Mouse (Mus musculus): ENCODE measurements around the gene Pes1. TPM values are rescaled to one million over a fixed set of nuclear protein-coding genes. Genes with fewer than 3 reads are reported as not detected.
"Not testable (repeated sequence)": the region's sequence is repeated elsewhere in the genome, so short reads cannot be mapped to it uniquely, and the experiment has no call there.

The Pes1 gene
- total RNA-seq (2021), result 10 to 100 TPM; 52.4 to 55.6 TPM
- long read RNA-seq, experiment 1, transcript Pes1-201 (15 exons, 2,911 nt), result major isoform, 40 of 42 reads
- long read RNA-seq, experiment 1, partial matches to known transcripts, result 1 of 42 reads
- long read RNA-seq, experiment 1, other reads (novel, unspliced or antisense), result 1 of 42 reads
- long read RNA-seq, experiment 2, transcript Pes1-201 (15 exons, 2,911 nt), result major isoform, 95 of 110 reads
- long read RNA-seq, experiment 2, partial matches to known transcripts, result 12 of 110 reads
- long read RNA-seq, experiment 2, other reads (novel, unspliced or antisense), result 3 of 110 reads

DNA sequence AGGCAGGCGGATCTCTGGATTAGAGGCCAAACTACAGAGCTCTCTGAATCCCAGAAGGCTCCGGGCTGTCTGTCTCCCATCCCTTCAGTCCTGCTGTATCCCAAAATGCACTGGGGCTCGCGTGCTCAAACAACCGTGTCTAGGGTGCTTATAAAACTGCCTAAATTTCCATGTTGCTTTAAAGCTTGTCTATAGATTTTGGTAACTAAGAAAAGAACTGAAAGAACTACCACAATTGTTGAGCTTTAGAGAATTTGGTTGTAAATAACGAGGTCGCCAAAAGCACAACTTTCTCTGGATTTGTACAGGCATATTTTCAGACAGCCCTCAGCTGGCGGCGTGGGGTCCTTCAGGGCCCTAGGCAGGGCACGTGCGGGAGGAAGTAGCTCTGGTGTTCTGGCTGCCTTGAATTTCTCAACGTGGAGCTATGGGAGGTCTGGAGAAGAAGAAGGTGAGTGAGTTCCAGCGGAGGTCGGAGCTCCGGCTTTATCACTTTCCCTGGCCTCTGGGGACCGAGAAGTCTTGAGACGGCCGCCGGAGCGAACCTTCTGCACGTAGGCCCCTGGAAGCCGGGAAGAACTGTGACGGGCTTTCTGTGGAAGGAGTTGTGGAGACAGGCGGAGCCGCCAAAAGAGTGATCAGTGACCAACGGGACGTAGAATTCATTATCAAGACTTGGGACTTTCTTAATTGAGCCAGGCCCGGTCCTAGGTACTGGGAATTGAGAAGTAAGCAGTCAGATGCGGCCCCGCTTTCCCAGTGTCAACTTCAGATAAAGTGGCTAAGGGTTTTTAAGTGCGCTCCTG, at the start of gene Pes1:
TSS of gene Pes1 (plus strand) at position 366 of the 806 bp plus-strand sequence.
- DNase-seq (ENCODE audit: low spot score in 2 of 2), result peak; percentile 72 to 75

DNA sequence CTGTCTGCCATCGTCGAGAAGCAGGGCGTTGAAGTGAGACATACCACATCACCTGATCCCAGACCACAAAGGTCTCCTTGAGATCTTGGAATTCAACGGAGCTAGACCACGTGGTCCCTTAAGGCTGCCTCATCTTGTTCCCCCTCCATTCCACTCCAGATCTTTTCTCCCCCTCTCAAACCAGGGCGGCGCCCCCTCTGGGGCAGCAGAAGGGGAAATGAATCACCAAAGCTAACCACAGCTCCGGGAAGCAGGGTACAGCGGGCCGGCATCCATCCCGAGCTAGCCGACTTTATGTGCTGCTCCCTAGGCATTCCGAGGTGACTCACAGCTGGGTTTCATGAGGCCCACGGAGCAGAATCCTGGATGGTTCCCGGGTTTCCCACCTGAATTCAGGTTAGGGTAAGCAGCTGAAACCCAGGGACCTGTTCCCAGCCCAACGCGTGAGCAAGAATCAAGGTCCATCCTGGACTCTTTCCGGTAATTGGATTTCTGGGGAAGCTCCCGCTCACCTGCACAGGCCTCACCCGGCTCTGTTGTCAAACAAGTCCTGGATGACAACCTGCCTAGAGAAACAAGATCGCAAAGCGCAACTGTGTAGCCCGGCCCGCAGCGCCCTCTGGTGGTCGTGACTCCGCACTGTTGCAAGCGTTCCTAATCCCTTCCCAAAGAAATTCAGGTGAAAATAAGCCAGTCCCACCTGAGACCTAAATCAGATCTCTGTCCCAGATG, 49.5 kb upstream of the Pes1 start, which contains the start of gene Slc35e4:
TSS of gene Slc35e4 (minus strand) at position 556 of the 732 bp plus-strand sequence.
- DNase-seq (ENCODE audit: low spot score in 2 of 2), result peak; percentile 86 to 88

DNA sequence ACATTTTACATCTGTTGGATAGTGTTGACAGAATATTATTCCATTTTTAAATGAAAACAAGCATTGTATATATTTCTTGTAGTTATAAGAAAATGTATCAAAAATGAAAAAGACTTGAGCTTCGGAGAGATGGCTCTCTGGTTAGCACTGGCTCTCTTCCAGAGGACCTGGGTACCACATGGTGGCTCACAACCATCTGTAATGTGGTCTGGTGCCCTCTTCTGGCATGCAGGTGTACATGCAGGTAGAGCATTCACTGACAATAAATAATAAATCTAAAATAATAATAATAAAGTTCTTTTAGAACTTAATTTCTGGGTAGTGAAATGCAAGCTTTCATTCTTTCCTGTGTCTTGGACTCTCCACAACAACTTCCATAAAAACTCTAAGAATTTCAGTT, 45.0 kb upstream of the Pes1 start:
- DNase-seq (ENCODE audit: low spot score in 2 of 2), result no peak

DNA sequence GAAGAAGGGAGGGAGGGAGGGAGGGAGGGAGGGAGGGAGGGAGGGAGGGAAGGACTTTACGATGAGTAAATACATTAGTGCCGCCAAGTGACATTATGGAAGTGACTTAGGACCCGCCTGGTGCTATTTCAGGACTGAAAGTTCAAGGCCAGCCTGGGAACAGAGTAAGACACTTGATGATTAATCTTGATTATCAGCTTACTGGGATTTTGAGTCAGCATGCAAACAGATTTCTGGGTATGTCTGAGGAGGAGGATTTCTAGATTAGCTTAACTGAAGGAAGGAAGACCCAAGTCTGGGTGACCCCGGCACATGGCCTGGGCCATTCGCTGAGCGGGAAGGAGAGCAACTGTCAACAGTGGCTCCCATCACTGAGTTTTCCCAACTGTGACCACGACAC, 43.3 kb upstream of the Pes1 start:
- DNase-seq (ENCODE audit: low spot score in 2 of 2), result no peak

DNA sequence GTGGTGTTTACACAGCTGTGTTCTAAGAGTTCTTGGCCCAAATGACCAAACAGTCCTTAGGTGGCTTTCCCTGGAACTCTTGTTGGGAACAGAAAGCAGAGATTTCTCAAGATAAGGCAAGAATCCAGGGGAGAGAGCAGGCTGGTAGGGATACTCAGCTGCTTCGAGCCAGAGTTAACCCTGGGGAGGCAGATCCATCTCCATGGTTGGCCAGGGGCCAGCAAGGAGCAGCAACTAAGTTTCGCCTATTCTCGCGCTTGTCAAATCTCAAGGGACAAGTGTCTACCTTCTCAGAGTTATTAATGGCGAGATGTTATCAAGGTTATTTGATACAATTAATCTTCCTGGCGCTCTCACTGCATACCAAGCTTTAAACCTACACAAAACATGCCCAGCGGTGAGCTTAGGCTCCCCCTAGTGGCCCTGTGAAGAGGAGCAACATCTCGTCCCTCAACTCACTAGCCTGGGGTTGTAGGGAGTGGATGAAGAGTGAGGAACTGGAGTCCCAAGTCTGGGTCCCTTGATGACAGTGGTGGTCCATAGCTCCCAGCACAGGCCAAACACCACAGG, 42.4 kb upstream of the Pes1 start:
- peak in 1 of 2 experiments; percentile 46 for DNase-seq (ENCODE audit: low spot score in 2 of 2)

DNA sequence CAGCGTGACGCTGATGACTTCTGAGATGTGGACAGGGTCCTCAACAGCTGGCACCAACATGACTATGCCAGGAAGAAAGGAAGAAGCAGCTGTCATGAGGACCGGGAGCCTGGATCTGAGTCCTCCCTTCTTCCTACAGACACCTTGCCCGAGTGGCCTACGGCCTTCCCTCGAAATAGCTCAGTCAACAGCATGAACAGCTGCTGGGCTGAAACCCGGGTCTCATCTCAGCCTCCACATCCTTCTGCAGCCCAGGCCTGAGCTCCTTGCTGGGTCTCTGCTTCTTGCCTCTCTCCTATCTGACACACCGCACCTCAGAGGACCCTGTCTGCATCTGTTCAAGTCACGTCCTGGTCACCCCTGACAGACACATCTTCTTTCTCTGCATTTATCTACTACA, 41.7 kb upstream of the Pes1 start:
- no peak for DNase-seq (ENCODE audit: low spot score in 2 of 2)

DNA sequence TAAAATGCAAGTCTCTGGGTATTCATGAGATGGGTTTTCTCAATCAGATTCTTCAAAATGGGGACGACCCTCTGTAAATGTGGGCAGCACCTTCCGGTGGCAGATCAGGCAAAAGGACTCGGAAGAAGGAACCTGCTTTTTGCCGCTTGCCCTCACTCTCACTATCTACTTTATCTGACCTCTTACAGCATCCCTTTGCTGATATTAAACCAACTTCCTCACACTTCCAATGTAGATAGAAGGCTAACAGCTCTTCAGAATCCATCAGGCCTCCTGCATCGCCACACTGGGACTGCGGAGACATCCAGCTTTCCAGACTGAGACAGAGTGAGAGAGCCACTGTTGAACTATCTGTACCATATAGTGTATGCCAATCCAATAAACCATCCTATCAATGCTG, 41.0 kb upstream of the Pes1 start:
- DNase-seq (ENCODE audit: low spot score in 2 of 2), result no peak

DNA sequence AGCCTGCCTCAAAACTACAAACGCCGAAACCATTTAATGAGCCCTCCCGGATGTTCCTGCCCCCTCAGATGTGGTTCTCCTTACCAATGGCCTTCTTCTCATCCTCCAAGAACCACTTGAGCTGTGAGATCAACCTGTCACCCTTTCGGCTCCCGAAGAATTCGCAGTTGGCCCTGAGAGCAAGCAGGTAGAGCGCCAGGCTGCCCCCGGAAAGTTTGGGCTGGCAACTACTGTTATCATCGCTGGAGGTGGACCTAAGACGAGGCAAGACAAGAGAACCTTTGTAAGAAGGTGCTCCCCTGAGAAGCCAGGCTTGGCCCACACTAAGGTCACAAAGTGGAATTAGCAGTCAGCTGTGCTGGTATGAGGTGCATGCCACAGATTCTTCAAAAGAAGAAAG, 37.9 kb upstream of the Pes1 start:
- DNase-seq (ENCODE audit: low spot score in 2 of 2), result no peak

DNA sequence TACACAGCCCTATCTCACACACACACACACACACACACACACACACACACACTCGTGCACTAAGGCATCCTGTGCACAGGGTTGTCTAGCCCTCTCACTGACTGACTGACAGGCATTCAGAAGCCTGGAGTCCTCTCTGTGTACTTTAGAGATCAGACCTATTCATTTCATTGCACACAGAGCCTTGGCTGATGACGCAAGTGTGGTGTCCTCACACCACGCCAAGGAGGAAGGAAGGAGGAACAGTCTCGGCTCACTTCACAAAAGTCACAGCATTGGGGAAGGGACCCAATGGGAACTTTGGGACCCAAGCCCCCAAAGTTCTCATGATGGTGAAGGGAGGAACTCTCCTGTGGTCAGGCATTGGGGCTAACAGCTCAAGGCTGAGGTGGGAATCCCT, 33.8 kb upstream of the Pes1 start:
- DNase-seq (ENCODE audit: low spot score in 2 of 2), result peak in 1 of 2 experiments; percentile 20

DNA sequence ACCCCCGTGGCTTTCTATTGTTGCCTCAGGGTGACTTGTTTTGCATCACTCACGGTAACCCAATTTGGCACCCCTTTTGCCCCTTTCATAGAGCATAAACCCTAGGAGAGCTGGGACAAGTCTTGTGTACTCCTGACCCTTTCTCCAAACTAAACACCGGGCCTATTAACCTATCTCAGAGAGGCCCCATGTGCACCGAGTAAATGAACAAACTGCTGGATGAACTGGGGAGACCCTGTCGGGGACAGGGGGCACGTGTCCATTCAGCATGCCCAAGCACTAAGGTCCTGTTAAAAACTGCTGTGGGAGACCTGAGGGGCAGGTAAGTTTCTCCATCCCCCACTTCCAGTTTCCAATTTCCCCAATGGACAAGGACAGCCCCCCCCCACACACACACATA, 32.8 kb upstream of the Pes1 start:
- no peak for DNase-seq (ENCODE audit: low spot score in 2 of 2)

DNA sequence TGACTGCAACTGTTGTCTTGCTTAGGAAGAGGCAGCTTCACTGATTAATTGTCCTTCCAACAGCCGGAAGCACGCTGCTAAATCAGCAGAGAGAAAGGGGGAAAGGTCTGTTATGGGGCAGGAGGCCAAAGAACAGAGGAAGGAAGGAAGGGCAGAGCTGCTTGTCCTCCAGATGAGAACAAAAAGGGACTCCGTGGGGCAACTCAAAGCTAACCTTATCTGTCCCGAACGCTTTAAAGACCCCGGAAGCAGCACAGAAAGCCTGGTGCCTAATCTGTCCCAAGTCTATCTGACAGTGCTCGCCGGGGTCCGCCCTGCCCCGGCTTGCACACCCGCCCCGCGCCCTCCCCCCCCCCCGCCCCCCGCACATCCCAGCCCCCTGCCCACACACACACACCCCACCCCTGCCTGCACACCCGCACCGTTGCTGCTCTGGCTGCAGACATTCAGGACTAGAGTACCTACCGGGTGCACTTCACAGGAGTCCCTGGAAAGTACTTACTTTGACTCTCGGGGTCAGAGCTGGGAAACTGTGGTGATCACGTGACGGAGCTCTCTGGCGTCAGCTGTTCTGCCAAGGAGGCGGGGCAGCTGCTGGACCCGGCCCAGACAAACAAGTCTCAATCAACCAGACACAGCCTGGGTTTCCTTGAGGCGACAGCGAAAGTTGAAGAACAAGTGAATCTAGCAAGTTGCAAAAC, 32.1 kb upstream of the Pes1 start, which contains the start of gene Tcn2:
TSS of gene Tcn2 (minus strand) at position 649 of the 701 bp plus-strand sequence.
- DNase-seq (ENCODE audit: low spot score in 2 of 2), result peak; percentile 80 to 81

DNA sequence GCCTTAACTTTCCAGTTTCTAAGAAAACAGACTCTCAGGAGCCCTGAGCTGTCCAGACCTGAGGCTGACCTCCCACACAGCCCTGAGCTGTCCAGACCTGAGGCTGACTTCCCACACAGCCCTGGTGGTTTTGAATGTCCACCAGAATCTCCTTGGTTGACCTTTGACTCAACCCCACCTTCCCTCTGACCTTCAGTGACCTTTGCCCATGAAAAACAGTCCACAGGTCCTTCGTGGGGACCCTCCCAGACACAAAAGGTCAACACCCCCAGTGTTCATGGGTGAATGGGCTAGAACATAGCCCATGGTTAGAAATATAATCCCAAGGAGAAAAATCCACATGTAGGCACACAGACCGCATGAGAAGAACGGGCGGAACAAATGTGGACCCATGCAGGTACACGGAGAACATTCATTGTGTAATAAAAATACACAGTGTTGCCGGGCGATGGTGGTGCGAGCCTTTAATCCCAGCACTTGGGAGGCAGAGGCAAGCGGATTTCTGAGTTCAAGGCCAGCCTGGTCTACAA, 30.0 kb upstream of the Pes1 start:
- DNase-seq (ENCODE audit: low spot score in 2 of 2), result no peak

DNA sequence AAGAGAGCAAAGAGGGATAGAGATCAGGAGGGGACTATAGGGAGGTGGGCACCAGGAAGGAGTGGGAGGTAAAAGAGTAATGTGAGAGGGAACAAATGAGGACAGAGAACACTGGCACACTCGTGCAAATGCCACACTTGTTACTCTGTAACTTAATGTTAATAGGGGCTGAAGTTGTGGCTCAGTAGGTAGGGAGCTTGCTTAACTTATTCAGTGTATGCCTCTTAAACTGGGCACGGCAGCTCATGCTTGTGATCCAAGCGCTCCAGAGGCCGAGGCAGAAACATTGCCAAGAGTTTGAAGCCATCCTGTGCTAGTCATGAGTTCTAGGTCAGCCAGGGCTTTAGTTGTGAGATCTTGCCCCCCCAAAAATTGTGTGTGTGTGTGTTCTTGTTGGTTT, 28.6 kb upstream of the Pes1 start:
- no peak for DNase-seq (ENCODE audit: low spot score in 2 of 2)

DNA sequence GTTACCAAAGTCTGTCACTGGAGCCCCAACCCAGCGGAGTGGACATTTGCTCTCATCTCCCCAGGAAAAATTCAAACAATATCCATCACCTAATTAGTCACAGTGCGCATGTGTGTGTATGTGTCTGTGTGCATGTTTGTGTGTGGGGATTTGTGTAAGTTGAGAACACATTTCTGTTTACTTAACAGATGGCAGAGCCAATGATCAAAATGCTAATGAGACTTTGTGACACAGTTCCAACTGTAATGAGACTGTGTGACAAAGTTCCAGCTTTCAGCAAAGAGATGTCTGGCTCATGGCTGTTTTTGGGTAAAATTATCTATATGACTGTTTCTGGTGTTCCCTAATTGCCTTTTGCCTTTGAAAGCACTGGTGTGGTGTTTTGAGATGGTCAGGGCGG, 27.5 kb upstream of the Pes1 start:
- no peak for DNase-seq (ENCODE audit: low spot score in 2 of 2)

DNA sequence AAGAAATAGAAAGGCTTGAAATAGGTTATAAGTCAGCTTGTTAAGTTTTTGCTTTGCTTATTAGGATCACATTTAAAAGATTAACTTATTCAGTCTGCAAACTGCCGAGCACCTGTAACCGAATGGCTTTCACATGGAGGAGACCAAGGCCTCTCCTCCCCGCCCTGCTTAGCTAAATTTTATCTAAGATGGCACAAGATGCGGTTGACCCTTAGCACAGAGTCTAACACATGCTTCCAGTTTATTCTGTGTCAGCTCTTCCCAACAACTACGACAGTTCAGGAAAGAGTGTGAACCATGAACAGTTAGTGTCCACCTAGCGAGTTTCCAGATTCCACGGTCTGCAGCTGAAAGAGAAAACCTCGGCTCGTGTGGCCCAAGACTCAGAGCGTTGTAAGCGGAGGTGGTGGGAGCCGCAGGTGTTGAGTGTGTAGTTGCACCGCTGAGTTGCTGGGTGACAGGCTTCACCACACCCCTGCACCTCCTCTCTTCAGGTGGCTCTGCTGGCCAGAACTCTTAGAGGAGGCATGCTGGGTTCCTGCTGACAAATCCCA, 26.4 kb upstream of the Pes1 start:
- no peak for DNase-seq (ENCODE audit: low spot score in 2 of 2)

DNA sequence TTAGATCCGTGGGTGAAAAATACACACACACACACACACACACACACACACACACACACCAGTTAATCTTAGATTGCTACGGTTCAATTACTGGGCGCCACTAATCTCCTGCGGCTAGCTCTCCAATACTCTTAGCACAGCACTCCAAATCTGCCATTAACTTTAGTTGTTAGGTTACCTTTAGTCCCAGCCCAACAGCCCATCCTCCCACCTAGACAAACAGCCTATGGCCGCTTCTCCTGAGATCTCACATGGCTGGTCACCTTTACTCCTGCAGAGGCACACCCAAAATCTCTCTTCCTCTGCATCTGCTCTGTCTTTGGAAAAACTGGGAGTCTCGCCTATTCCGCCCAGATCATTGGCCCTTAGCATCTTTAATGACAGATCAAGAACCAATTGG, 22.4 kb upstream of the Pes1 start:
- no peak for DNase-seq (ENCODE audit: low spot score in 2 of 2)

DNA sequence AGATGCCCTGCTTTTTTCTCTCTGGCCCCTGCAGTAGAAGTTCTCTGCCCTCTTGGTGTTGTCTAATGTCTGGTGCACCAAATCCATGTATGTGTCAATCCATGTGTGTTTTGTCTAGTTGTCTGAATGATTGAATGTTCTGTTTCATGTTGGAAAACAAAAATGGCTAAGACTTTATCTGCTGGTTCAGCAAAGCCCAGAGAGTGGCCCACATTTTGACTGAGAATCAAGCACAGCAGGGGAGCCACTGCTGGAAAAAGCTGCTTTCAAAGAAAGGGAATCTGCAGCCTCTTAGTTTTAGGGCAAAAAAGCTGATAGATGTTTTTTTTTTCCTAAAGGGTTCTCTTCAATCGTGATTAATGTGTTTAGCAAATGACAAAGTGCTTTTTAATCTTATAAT, 17.4 kb upstream of the Pes1 start:
- DNase-seq (ENCODE audit: low spot score in 2 of 2), result no peak

DNA sequence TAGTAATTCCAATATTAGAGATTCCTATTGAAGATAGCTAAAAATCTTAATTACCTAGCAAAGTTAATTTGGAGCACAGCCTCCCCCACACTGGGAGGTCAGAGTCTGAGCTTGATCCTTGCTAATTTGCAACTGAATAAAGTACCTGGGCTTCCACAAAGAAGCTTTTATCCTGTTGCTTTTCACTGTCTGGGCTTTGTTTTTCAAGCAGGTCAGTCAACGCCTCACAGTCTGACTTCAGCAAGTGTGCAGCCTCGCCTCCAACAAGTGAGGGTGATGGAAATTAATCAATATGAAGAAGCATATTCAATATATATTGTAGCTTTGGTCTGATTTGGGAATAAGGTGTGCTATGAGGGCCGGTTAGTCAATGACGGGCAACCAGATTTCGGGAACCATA, 8.9 kb upstream of the Pes1 start:
- not testable (repeated sequence) for DNase-seq (ENCODE audit: low spot score in 2 of 2)

DNA sequence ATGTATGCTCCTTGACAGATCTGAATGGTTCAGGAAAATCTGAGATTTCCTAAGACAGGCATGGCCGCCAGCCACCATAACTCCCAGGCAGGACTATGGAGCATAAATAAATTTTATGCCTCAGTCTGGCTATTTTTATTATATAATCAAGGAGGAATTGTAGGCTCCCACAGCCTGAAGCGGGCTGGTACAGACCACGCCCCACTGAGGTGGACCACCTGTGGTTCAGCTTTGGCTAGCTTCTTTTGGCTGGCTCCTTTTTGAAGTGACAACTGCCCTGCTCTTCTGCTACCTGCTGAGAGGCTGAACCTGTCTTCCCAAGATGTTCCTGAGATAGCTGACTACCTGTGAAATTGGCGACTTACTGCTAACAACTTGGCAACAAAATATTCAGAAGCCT, 8.4 kb upstream of the Pes1 start:
- DNase-seq (ENCODE audit: low spot score in 2 of 2), result not testable (repeated sequence)

DNA sequence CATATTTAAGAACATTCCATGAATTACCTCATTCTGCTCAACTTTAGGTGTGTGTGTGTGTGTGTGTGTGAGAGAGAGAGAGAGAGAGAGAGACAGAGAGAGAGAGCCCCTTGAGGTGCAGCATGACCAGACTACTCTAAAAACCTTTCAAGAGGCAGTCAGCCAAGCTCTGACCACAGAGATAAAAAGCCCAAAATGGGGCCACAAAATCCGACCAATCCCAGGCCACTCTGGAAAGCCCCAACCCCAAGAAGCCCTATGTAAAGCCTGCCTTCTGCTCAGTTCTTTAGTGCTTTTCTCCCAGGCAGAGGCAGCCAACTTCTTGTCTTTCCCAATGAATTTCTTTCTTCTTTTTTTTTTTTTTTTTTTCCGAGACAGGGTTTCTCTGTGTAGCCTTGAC, 2.9 kb upstream of the Pes1 start:
- no peak for DNase-seq (ENCODE audit: low spot score in 2 of 2)
